Mouse (Mus musculus) hindbrain, embryonic 12.5 days (tissue): ENCODE data around the gene Bbs9. TPM values are rescaled to one million over a fixed set of nuclear protein-coding genes. Genes with fewer than 3 reads are reported as not detected.

Experiments
- ATAC-seq: fragments of 200-750 bp; cut with Nextera tagmentation; 2 replicates; pipeline ENCODE4 v1.8.0; 2017; ENCODE audit warnings: moderate TSS enrichment; ENCODE audit not compliant: low FRiP score
- H3K27ac ChIP-seq: fragments of 300-500 bp; sonication (generic); 2 replicates; pipeline ENCODE4 v1.5.1; 2016; ENCODE audit warnings: mild to moderate bottlenecking
- H3K27me3 ChIP-seq: fragments of 300-500 bp; sonication (generic); 2 replicates; pipeline ENCODE4 v1.6.1; 2016; ENCODE audit warnings: mild to moderate bottlenecking
- H3K36me3 ChIP-seq: fragments of 300-500 bp; sonication (generic); 2 replicates; pipeline ENCODE4 v1.6.1; 2016; ENCODE audit warnings: mild to moderate bottlenecking
- H3K4me1 ChIP-seq: fragments of 300-500 bp; sonication (generic); 2 replicates; pipeline ENCODE4 v1.6.1; 2016
- H3K4me2 ChIP-seq: fragments of 300-500 bp; sonication (generic); replicated peaks from 2 replicates; pipeline ENCODE4 v1.6.1; 2016; ENCODE audit warnings: mild to moderate bottlenecking
- H3K4me3 ChIP-seq: fragments of 300-500 bp; sonication (generic); 2 replicates; pipeline ENCODE4 v1.5.1; 2016; ENCODE audit warnings: mild to moderate bottlenecking
- H3K9ac ChIP-seq: fragments of 300-500 bp; sonication (generic); 2 replicates; pipeline ENCODE4 v1.6.1; 2016; ENCODE audit warnings: mild to moderate bottlenecking, moderate library complexity
- H3K9me3 ChIP-seq: fragments of 300-500 bp; sonication (generic); replicated peaks from 2 replicates; pipeline ENCODE4 v1.6.1; 2016; ENCODE audit warnings: mild to moderate bottlenecking
- WGBS: fragments of 180-500 bp; shearing (Covaris S2); methylation state at CpG from one replicate; pipeline ENCODE4 v1.1.7; 2016; 5-methylcytosine and 5-hydroxymethylcytosine counted together
- polyA plus RNA-seq: library from polyadenylated mRNA; unstranded; fragments of >200 nt; fragmentation: Nextera tagmentation; extraction: Ambion mirVana; gene quantifications from 2 replicates; pipeline ENCODE4 v1.2.1, GENCODE M21; 2016

The Bbs9 gene
- polyA plus RNA-seq, 1 experiment from 2014 or later = 19.5 TPM

- Histone ChIP-seq H3K9ac (no peak overlapping the region), H3K4me2 (no peak overlapping the region), H3K27ac (no peak overlapping the region), H3K36me3 (no peaks in the 10 kb centered on the region), H3K4me3 (no peak overlapping the region), H3K27me3 (no peaks in the 10 kb centered on the region), H3K4me1 (no peaks in the 10 kb centered on the region), H3K9me3 (no peaks in the 10 kb centered on the region)
- 62% methylated on average over 3 of the region's 3 CpGs for WGBS
- no peak for ATAC-seq
Observed at GRCm38 (mm10) chr9:22759241-22759640, 283.7 kb downstream of the Bbs9 start.

- Histone ChIP-seq H3K4me3 (no peak overlapping the region), H3K4me1 (no peaks in the 10 kb centered on the region), H3K4me2 (no peak overlapping the region), H3K36me3 (no peaks in the 10 kb centered on the region), H3K27me3 (no peaks in the 10 kb centered on the region), H3K9ac (no peak overlapping the region), H3K9me3 (no peaks in the 10 kb centered on the region), H3K27ac (no peak overlapping the region)
- WGBS = 81% methylated on average over 4 of the region's 4 CpGs
- no peak for ATAC-seq
Observed at GRCm38 (mm10) chr9:22760376-22760775, 284.9 kb downstream of the Bbs9 start.

GRCm38 (mm10) chr9:22761487-22761886, 286.0 kb downstream of the Bbs9 start:
- Histone ChIP-seq H3K27me3 (no peaks in the 10 kb centered on the region), H3K36me3 (no peaks in the 10 kb centered on the region), H3K9ac (no peak overlapping the region), H3K27ac (no peak overlapping the region), H3K4me1 (no peaks in the 10 kb centered on the region), H3K4me2 (no peak overlapping the region), H3K9me3 (no peaks in the 10 kb centered on the region), H3K4me3 (no peak overlapping the region)
- ATAC-seq = no peak
- WGBS = 86% methylated on average over 8 of the region's 8 CpGs

- Histone ChIP-seq H3K4me2 (no peak overlapping the region), H3K9ac (no peak overlapping the region), H3K9me3 (no peaks in the 10 kb centered on the region), H3K36me3 (no peaks in the 10 kb centered on the region), H3K27me3 (no peaks in the 10 kb centered on the region), H3K27ac (no peak overlapping the region), H3K4me3 (no peak overlapping the region), H3K4me1 (no peaks in the 10 kb centered on the region)
- 73% methylated on average over 4 of the region's 4 CpGs for WGBS
- ATAC-seq = no peak
Observed at GRCm38 (mm10) chr9:22765618-22766220, 290.2 kb downstream of the Bbs9 start.

- H3K9ac ChIP-seq = no peak overlapping the region
- H3K27ac ChIP-seq = no peak overlapping the region
- 91% methylated on average over 5 of the region's 5 CpGs for WGBS
- no peak overlapping the region for H3K4me2 ChIP-seq
- H3K36me3 ChIP-seq = no peaks in the 10 kb centered on the region
- no peaks in the 10 kb centered on the region for H3K9me3 ChIP-seq
- no peaks in the 10 kb centered on the region for H3K4me1 ChIP-seq
- H3K27me3 ChIP-seq = no peaks in the 10 kb centered on the region
- ATAC-seq = no peak
- no peak overlapping the region for H3K4me3 ChIP-seq
Observed at GRCm38 (mm10) chr9:22767154-22767553, 291.6 kb downstream of the Bbs9 start.

GRCm38 (mm10) chr9:22767860-22768259, 292.3 kb downstream of the Bbs9 start:
- no peaks in the 10 kb centered on the region for H3K27me3 ChIP-seq
- no peak overlapping the region for H3K27ac ChIP-seq
- H3K4me3 ChIP-seq = no peak overlapping the region
- no peak for ATAC-seq
- no peaks in the 10 kb centered on the region for H3K36me3 ChIP-seq
- H3K4me1 ChIP-seq = no peaks in the 10 kb centered on the region
- no peak overlapping the region for H3K9ac ChIP-seq
- no peaks in the 10 kb centered on the region for H3K9me3 ChIP-seq
- H3K4me2 ChIP-seq = no peak overlapping the region
- 72% methylated on average over 3 of the region's 3 CpGs for WGBS

- WGBS = 91% methylated on average over 3 of the region's 3 CpGs
Observed at GRCm38 (mm10) chr9:22771785-22772184, 296.3 kb downstream of the Bbs9 start.

GRCm38 (mm10) chr9:22776246-22776961, 300.9 kb downstream of the Bbs9 start:
- Histone ChIP-seq H3K36me3 (no peaks in the 10 kb centered on the region), H3K27me3 (no peaks in the 10 kb centered on the region), H3K4me1 (no peaks in the 10 kb centered on the region), H3K27ac (no peak overlapping the region), H3K4me2 (no peak overlapping the region), H3K9ac (no peak overlapping the region), H3K9me3 (no peaks in the 10 kb centered on the region), H3K4me3 (no peak overlapping the region)
- WGBS = 84% methylated on average over 5 of the region's 5 CpGs
- ATAC-seq = no peak

More at GRCm38 (mm10) chr9:22771785-22772184, 296.3 kb downstream of the Bbs9 start:
- Histone ChIP-seq H3K9ac (no peak overlapping the region), H3K9me3 (no peaks in the 10 kb centered on the region), H3K27me3 (no peaks in the 10 kb centered on the region), H3K27ac (no peak overlapping the region), H3K4me3 (no peak overlapping the region), H3K4me2 (no peak overlapping the region), H3K4me1 (no peaks in the 10 kb centered on the region), H3K36me3 (no peaks in the 10 kb centered on the region)
- no peak for ATAC-seq

GRCm38 (mm10) chr9:22777425-22777824, 301.9 kb downstream of the Bbs9 start:
- ATAC-seq = no peak
- WGBS = 89% methylated on average over 7 of the region's 7 CpGs

GRCm38 (mm10) chr9:22779631-22780030, 304.1 kb downstream of the Bbs9 start:
- H3K4me3 ChIP-seq = no peak overlapping the region
- WGBS = 89% methylated on average over 6 of the region's 6 CpGs
- no peaks in the 10 kb centered on the region for H3K4me1 ChIP-seq
- H3K9me3 ChIP-seq = no peaks in the 10 kb centered on the region
- H3K36me3 ChIP-seq = no peaks in the 10 kb centered on the region
- no peak overlapping the region for H3K27ac ChIP-seq
- H3K4me2 ChIP-seq = no peak overlapping the region
- H3K9ac ChIP-seq = no peak overlapping the region
- no peak for ATAC-seq
- no peaks in the 10 kb centered on the region for H3K27me3 ChIP-seq

More at GRCm38 (mm10) chr9:22777425-22777824, 301.9 kb downstream of the Bbs9 start:
- no peak overlapping the region for H3K9ac ChIP-seq
- H3K9me3 ChIP-seq = no peaks in the 10 kb centered on the region
- no peaks in the 10 kb centered on the region for H3K27me3 ChIP-seq
- H3K27ac ChIP-seq = no peak overlapping the region
- no peak overlapping the region for H3K4me2 ChIP-seq
- no peaks in the 10 kb centered on the region for H3K4me1 ChIP-seq
- no peaks in the 10 kb centered on the region for H3K36me3 ChIP-seq
- H3K4me3 ChIP-seq = no peak overlapping the region

- Histone ChIP-seq H3K36me3 (no peaks in the 10 kb centered on the region), H3K27me3 (no peaks in the 10 kb centered on the region), H3K4me1 (no peaks in the 10 kb centered on the region), H3K4me3 (no peak overlapping the region), H3K4me2 (no peak overlapping the region), H3K9ac (no peak overlapping the region), H3K27ac (no peak overlapping the region), H3K9me3 (no peaks in the 10 kb centered on the region)
- ATAC-seq = no peak
- WGBS = 89% methylated on average over 4 of the region's 4 CpGs
Observed at GRCm38 (mm10) chr9:22786006-22786405, 310.5 kb downstream of the Bbs9 start.

GRCm38 (mm10) chr9:22788423-22788822, 312.9 kb downstream of the Bbs9 start:
- no peak overlapping the region for H3K27ac ChIP-seq
- WGBS = 90% methylated on average over 4 of the region's 4 CpGs

GRCm38 (mm10) chr9:22788850-22789249, 313.3 kb downstream of the Bbs9 start:
- H3K9me3 ChIP-seq = no peaks in the 10 kb centered on the region
- no peak overlapping the region for H3K27ac ChIP-seq
- WGBS = 88% methylated on average over 4 of the region's 4 CpGs
- no peak overlapping the region for H3K4me2 ChIP-seq
- ATAC-seq = no peak
- H3K4me1 ChIP-seq = 0 out of 2 replicates have a peak, but pooled peaks cover 5% of the 10 kb centered on the region
- no peaks in the 10 kb centered on the region for H3K27me3 ChIP-seq
- H3K36me3 ChIP-seq = no peaks in the 10 kb centered on the region
- no peak overlapping the region for H3K9ac ChIP-seq
- no peak overlapping the region for H3K4me3 ChIP-seq

More at GRCm38 (mm10) chr9:22788423-22788822, 312.9 kb downstream of the Bbs9 start:
- Histone ChIP-seq H3K9ac (no peak overlapping the region), H3K4me3 (no peak overlapping the region), H3K4me2 (no peak overlapping the region), H3K36me3 (no peaks in the 10 kb centered on the region), H3K27me3 (no peaks in the 10 kb centered on the region), H3K4me1 (0 out of 2 replicates have a peak, but pooled peaks cover 5% of the 10 kb centered on the region), H3K9me3 (no peaks in the 10 kb centered on the region)
- ATAC-seq = no peak
